Mouse (Mus musculus): ENCODE data around the gene Tbl1x. TPM values are rescaled to one million over a fixed set of nuclear protein-coding genes. Genes with fewer than 3 reads are reported as not detected.
"Not testable (repeated sequence)": the region's sequence is repeated elsewhere in the genome, so short reads cannot be mapped to it uniquely, and the experiment has no call there.

The Tbl1x gene
- total RNA-seq (2021), result 73.2 and 81.4 TPM in 2 replicates
- long read RNA-seq, full-length matches to known transcripts, result 21 of 33 reads
- long read RNA-seq, partial matches to known transcripts, result 3 of 33 reads
- long read RNA-seq, other reads (novel, unspliced or antisense), result 9 of 33 reads

GRCm38 (mm10) chrX:77510371-77511300 is at the start of gene Tbl1x:
Tbl1x (plus strand) TSS chrX:77511013.
- peak; percentile 73 for DNase-seq

DNA sequence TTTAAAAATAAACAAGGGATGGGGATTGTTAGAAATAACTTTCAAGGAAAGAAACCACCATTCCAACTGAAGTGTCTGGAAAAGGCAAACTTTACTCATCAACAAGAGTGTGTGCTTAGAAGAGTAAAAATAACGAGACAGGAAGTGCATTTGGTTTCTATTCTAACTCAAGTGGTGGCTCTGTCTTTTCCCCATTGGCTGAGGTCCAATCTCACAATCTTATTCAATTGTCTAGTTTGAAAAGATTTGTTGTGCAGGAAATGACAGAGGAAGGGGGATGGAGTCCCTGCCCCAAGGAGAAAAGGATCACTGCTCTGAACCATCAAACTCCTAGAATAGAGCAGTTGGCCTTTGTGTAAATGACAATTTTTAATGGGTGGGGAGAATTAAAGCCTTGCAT is 41.6 kb upstream of the Tbl1x start:
- no peak for DNase-seq

- no peak for DNase-seq
These were observed 38.0 kb upstream of the Tbl1x start for GRCm38 (mm10) chrX:77472858-77473257.

GRCm38 (mm10) chrX:77473511-77473910 is 37.3 kb upstream of the Tbl1x start:
- DNase-seq, result no peak

DNA sequence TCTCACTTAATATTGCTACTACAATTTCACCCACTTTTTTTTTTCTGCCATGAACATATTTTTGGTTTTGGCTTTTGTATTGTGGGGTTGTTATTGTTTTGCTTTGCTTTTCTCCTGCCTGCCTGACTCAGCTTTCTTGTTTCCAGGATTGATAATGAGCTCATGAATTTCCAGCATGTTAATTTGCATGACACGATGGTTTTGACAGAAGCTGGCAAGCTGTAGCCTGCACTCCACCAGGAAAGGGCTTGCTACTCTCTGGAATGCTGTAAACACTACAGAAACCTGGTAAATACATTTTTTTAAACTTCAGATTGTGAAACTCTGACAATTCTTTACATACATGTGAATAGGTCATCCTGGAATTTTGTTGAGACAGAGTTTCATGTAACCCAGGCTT is 36.3 kb upstream of the Tbl1x start:
- DNase-seq, result no peak

- DNase-seq, result no peak
These were observed 33.3 kb upstream of the Tbl1x start for GRCm38 (mm10) chrX:77477526-77477925.

DNA sequence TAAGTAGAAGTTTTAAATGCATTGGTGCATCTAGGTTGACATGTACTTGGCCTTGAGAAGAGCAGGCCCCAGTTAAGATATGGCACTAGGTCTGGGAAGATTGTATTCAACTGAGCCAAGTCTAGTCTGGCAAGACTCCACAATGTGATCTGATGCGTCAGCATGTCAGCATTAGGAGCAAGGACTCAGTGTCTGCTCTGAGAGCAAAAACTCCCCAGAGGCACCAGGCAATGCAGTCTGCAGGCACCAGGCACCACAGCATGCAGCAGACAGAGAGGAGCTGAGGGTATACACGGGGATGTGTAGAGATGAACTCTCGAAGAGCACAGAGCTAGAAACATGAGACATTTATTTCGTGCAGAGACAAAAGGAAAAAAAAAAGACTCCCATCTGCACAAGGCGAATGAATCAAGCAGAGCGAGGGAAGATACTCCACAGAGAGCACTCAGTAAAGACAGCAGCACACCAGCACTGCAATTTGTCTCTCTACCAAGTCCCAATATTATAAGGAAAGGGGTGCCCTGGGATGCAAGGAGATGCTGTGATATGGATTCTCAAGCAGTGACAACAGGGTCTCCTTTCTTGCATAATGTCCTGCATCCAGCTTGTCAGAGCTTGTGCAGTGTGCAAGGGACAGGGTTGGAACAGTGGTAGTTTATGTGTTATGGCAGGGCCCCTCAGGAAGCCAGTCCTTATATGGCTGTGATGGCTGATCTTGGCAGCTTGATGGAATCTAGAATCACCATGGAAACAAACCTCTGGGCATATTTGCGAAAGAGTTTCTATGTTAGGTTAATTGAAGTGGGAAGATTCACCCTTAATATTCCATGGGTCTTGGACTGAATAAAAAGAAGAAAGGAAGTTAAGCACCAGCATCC is 22.7 kb upstream of the Tbl1x start:
- DNase-seq, result peak; percentile 47

GRCm38 (mm10) chrX:77490127-77490526 is 20.7 kb upstream of the Tbl1x start:
- no peak for DNase-seq

GRCm38 (mm10) chrX:77509149-77509548 is 1.7 kb upstream of the Tbl1x start:
- peak; percentile 72 for DNase-seq

- DNase-seq, result no peak
These were observed 1.0 kb upstream of the Tbl1x start for GRCm38 (mm10) chrX:77509776-77510175.

DNA sequence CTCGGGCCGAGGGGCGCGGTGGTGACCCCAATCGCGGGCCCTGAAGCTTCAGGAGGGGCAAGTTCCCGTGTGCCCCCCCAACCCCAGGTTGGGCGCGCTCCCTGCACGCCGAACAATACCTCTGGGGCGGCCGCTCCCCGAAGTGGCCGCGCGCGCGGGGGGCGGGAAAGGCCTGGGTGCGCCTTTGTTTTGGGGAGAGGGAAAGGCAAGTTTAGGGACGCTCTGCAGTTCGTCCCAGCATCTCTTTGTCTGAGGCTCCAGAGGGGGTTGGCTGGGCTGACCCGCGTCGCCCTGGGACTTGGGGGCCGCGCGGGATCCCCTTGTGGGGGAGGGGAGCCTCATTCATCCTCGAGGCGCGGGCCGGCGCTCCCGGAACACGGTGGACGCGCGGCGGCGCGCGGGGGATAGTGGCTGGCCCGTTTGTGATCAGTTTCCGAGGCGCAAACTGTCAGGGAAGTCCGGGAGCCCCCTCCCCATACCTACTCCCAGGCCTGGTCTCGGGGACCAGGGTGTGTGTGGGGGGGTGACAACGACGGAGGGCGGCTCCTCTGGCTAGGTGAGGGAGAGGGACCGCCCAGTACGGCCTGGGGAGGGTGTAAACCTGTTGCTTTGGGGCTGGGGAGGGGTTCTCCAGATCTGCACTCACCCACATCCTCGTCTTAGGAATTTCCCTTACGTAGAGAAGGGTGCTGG is 634 bp downstream of the Tbl1x start:
- peak; percentile 34 for DNase-seq

DNA sequence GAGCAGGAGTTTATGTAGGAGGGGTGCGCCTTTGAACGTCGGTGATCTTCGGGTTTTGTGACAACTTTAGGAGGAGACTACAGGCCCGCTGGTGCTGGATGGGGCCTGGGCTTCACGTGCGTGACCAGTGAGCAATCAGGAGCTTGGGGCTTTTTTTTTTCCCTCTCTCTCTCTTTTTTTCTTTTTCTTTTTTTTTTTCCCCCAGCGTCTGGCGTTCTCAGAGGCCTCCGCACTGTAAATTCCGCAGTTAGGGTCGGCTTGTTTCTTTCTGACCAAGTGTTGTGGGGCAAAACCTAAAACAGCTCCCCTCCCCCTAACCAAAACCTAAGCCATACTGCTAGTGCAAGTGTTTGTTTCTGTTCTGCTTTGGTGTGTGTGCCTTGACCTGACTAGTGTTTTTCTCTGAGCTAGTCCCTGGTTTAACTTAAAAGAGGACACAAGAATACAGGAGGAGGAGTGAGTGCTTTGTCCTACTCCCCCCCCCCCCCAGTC is 1.2 kb downstream of the Tbl1x start:
- DNase-seq, result no peak

- no peak for DNase-seq
These were observed 6.7 kb downstream of the Tbl1x start for GRCm38 (mm10) chrX:77517274-77518085.

DNA sequence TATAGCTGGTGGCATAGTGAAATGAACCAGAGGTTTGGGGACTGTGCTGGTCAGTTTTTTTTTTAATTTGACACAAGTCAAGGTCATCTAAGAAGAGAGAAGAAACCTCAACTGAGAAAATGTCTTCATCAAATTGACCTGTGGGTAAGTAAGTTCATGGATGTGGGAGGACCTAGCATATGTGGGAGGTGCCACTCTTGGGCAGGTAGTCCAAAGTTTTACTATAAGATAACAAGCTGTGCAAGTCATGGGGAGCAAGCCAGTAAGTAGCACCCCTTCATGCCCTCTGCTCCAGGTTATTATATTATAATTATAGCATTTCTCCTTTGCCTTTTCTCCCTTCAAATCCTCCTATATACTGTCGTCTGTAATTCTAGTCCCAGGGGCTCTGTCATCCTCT is 8.1 kb downstream of the Tbl1x start:
- DNase-seq, result no peak

GRCm38 (mm10) chrX:77522842-77523375 is 12.1 kb downstream of the Tbl1x start:
- no peak for DNase-seq

GRCm38 (mm10) chrX:77525179-77525578 is 14.4 kb downstream of the Tbl1x start:
- DNase-seq, result no peak

DNA sequence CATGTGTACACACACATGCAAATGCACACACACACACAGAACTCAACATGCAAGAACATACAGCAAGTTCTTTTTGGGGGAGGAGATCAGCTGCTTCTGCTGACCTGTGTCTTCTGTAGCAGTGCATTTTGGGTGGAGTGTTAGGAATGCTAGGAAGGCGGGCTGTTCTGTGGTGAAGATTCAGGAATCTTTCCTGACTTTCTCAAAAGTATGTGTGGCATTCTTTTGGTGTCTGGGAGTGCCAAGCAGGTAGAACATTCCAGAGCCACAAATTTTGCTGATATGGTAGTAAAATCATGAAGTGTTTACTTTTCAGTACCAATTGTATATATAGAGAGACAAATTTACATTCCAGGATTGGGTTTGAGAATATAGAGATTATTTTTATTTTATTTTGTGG is 17.6 kb downstream of the Tbl1x start:
- DNase-seq, result no peak

DNA sequence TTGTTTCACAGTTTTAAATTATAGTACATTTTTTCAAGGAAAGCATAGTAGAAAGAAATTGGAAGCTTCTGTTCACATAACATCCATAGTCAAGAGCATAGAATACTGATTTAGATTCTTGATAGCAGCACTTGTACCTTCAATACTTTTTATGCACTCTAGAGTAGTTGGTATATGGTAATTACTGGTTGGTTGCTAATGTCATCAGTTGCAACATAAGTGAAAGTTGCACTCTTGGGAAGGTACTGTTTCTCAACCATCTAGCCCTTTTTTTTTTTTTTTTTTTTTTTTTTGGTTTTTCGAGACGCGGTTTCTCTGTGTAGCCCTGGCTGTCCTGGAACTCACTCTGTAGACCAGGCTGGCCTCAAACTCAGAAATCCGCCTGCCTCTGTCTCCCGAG is 20.2 kb downstream of the Tbl1x start:
- no peak for DNase-seq

GRCm38 (mm10) chrX:77533922-77534321 is 23.1 kb downstream of the Tbl1x start:
- no peak for DNase-seq

- not testable (repeated sequence) for DNase-seq
These were observed 29.0 kb downstream of the Tbl1x start for GRCm38 (mm10) chrX:77539770-77540169.

- DNase-seq, result no peak
These were observed 33.2 kb downstream of the Tbl1x start for GRCm38 (mm10) chrX:77544003-77544402.
